Mouse (Mus musculus) Patski (cell line): ENCODE measurements around the gene B3gat2. TPM values are rescaled to one million over a fixed set of nuclear protein-coding genes. Genes with fewer than 3 reads are reported as not detected.
A peak's percentile ranks its signal among the peaks of the same experiment; 100 is the strongest.

ENCODE experiments used
- ATAC-seq: fragments of 100-300 bp; one replicate; pipeline ENCODE4 v1.8.0; 2021
- CTCF ChIA-PET: fragments of 350-600 bp; sonication (Branson Sonifier 250); formaldehyde crosslinking; loops from one replicate; lab custom pipeline; 2022; ENCODE audit warnings: inconsistent platforms; lab: Charles Lee
- POLR2A ChIA-PET: fragments of 350-600 bp; sonication (Branson Sonifier 250); formaldehyde crosslinking; loops from one replicate; lab custom pipeline; 2022; ENCODE audit warnings: antibody characterized with exemption, inconsistent platforms; lab: Charles Lee
- DNase-seq: peaks from one replicate; pipeline ENCODE4 v3.0.0-alpha.2; 2011; ENCODE audit warnings: low read depth, low spot score
- H3K27me3 ChIP-seq: fragments of 371-371 bp; one replicate; pipeline ENCODE4 v1.5.1; 2021
- CTCF ChIP-seq: fragments of 100-300 bp; IDR thresholded peaks from one replicate; pipeline ENCODE4 v1.5.1; 2021
- in situ Hi-C: fragments of 300-500 bp; cut with MboI; formaldehyde crosslinking; loops from 3 replicates; pipeline ENCODE4 v1.11.1; 2018; ENCODE audit warnings: low pct_unique_long_range_greater_than_20kb, mixed read lengths
- polyA plus RNA-seq: library from polyadenylated mRNA; unstranded; gene quantifications from one replicate; pipeline ENCODE4 v1.2.3, GENCODE M21; 2021

B3gat2 gene
- polyA plus RNA-seq = 0.40 TPM

- POLR2A ChIA-PET = no interaction called here
- H3K27me3 ChIP-seq = peaks cover 52% of the 10 kb centered on the region
These were observed at the start of gene B3gat2 for GRCm38 (mm10) chr1:23761502-23762135. B3gat2 (plus strand) TSS chr1:23761753.

DNA sequence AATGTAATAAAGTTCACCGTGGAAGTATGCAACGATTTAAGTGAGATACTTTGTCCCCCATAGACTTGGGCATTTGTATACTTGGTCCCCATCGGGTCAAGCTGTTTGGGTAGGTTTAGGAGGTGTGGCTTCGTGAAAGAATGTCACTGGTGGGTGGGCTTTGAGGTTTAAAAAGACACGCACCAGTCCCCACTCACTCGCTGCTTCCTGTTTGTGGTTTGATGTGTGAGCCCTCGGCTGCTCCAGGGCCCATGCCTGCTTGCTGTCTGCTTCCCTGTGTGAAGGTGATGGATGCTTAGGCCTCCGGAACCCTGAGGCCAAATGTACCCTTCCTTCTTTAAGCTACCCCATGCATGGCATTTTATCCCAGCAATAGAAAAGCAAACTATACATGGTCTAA, 41.2 kb upstream of the B3gat2 start:
- DNase-seq (no peak), ATAC-seq (no peak)
- no peak for TF ChIP-seq CTCF
- CTCF ChIA-PET = no interaction called here
- POLR2A ChIA-PET = no interaction called here
- in situ Hi-C loops = no loop called here
- peaks cover 13% of the 10 kb centered on the region for H3K27me3 ChIP-seq

More at GRCm38 (mm10) chr1:23761502-23762135, at the start of gene B3gat2:
- DNase-seq (no peak), ATAC-seq (peak; percentile 1)
- CTCF ChIA-PET = no interaction called here
- in situ Hi-C loops = no loop called here
- TF ChIP-seq CTCF = no peak

DNA sequence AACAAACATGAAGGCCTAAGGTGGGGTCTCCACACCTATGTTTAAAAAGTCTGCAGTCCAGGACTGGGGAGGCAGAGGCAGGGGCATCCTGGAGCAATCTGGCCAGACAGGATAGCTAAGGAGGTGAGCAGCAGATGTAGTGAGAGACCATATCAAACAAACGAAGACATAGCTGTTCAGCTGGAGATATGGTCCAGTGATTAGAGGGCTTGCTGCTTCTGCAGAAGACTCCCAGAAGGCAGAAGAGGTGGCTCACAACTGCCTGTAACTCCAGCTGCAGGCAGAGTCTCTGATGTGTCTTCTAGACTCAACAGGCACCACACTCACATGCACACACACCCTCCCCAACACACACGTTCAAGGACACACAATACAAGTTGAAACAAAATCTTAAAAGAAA, 40.5 kb upstream of the B3gat2 start:
- H3K27me3 ChIP-seq = peaks cover 13% of the 10 kb centered on the region
- DNase-seq = no peak
- POLR2A ChIA-PET = no interaction called here
- TF ChIP-seq CTCF = no peak
- CTCF ChIA-PET = no interaction called here
- no peak for ATAC-seq
- in situ Hi-C loops = no loop called here

DNA sequence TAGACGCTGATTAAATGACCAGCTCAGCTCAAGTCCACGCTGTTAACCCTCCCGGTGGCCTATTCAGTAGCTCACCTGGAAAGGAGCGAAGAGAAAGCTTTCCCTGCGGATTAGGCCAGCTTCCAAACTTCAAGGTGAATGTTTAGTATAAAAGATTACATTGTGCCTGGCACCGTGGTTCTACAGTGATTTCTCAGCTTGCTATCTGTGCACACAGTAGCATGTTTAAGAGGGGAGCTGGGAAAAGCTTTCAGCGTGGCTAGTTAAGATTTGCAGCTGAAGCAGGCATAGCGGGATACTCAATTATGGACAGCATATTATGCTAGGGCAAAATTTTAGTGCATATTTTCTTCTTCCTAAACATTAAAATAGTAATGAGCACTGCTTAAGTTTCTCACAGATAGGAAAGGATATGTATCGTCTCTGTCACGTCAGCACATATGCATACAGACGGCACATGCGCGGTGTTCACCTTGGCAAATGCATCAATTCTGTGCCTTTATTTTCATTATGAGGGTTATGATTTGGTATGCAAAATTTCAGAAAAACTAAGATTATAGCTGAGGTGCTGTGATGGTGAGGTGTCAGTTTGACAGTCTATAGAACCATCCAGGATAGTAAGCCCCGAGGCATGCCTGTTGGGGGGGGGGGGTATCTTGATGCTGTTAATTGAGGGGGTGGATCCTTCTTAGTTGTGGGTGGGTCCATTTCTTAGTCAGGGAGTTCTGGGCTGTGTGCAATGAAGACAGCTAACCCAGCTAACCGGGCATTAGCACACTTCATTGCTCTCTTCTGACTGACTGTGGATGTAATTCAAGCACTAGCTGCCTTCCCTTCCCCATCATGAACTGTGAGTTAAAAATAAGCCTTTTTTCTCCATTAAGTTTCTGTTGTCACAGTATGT, 38.8 kb upstream of the B3gat2 start:
- POLR2A ChIA-PET = interaction anchor here (1.3 kb wide), 1 partner anchor 8 kb away, joined by 3 read pairs; no protein-coding TSS in a partner anchor
- no peak for ATAC-seq
- no peak for DNase-seq
- H3K27me3 ChIP-seq = peaks cover 13% of the 10 kb centered on the region
- no peak for TF ChIP-seq CTCF
- CTCF ChIA-PET = no interaction called here
- in situ Hi-C loops = no loop called here

DNA sequence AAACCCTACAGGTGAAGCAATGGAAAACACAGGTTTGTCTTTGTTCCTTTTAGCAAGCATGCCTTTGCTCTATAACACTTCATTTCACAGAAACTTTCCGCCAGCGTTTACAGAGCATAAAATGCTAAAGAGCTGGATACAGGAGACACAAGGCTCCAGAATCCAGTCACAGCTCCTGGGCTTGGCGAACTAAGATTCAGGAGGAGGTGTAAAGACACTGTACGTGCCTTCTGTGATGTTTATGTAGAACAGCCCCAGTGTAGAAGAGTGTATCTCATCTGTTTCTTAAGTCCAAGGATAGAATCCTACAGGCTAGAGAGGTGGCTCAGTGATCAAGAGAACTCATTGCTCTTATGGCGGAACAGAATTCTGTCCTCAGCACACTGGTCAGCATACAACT, 30.2 kb upstream of the B3gat2 start:
- no peaks in the 10 kb centered on the region for H3K27me3 ChIP-seq
- in situ Hi-C loops = no loop called here
- ATAC-seq = no peak
- POLR2A ChIA-PET = interaction anchor here (0.7 kb wide), 1 partner anchor 9 kb away, joined by 3 read pairs; no protein-coding TSS in a partner anchor
- TF ChIP-seq CTCF = no peak
- DNase-seq = no peak
- CTCF ChIA-PET = interaction anchor here (1.2 kb wide), 1 partner anchor 12 kb away, joined by 4 read pairs; no protein-coding TSS in a partner anchor

GRCm38 (mm10) chr1:23750864-23751532, 10.6 kb upstream of the B3gat2 start:
- DNase-seq (no peak), ATAC-seq (no peak)
- CTCF ChIA-PET = no interaction called here
- H3K27me3 ChIP-seq = peaks cover 27% of the 10 kb centered on the region
- in situ Hi-C loops = no loop called here
- POLR2A ChIA-PET = no interaction called here
- TF ChIP-seq CTCF = no peak

GRCm38 (mm10) chr1:23753091-23753490, 8.5 kb upstream of the B3gat2 start:
- DNase-seq = no peak
- CTCF ChIA-PET = no interaction called here
- in situ Hi-C loops = no loop called here
- TF ChIP-seq CTCF = no peak
- peaks cover 36% of the 10 kb centered on the region for H3K27me3 ChIP-seq
- no peak for ATAC-seq
- POLR2A ChIA-PET = no interaction called here

DNA sequence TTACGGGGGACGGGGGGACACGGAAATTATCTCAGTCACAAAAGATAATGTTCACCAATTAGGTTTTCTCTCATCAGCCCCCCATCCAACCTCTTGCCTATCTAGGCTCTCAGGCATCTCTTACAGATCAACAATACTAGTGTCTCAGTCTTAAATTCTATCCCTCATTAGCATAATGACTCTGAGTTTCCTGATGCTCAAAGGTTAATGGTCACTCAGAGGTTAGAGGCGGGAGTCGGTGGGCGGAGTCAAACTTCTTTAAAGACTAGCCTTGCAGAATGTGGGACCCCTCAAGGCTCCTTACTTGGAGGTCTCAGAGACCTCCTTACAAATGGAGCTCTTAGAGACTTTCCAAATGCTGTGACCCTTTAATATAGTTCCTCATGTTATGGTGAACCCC, 8.0 kb upstream of the B3gat2 start:
- in situ Hi-C loops = no loop called here
- peaks cover 41% of the 10 kb centered on the region for H3K27me3 ChIP-seq
- ATAC-seq (no peak), DNase-seq (no peak)
- CTCF ChIA-PET = no interaction called here
- POLR2A ChIA-PET = no interaction called here
- TF ChIP-seq CTCF = no peak

DNA sequence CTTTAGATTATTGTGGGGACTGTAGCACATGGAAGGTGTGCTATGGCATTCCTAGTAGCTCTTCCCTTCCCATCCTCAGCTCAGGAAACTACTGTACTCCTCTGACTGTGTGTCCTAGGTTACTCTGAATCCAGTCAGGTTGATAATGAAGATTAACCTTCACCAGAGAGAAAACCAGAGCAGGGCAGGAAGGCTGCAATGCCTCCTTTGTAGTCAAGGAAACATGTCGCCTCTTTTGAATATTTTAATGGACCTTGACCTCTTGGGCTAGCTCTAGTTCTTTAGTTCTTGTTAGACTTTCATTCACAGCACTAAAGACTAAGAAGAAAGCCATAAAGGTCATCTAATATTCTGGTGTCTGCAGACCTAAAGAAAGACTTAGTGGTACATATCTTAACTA, 7.2 kb upstream of the B3gat2 start:
- DNase-seq (no peak), ATAC-seq (no peak)
- TF ChIP-seq CTCF = no peak
- CTCF ChIA-PET = interaction anchor here (0.9 kb wide), 1 partner anchor 8 kb away, joined by 3 read pairs; no protein-coding TSS in a partner anchor
- in situ Hi-C loops = no loop called here
- POLR2A ChIA-PET = no interaction called here
- H3K27me3 ChIP-seq = peaks cover 43% of the 10 kb centered on the region

GRCm38 (mm10) chr1:23754967-23755366, 6.6 kb upstream of the B3gat2 start:
- ATAC-seq (no peak), DNase-seq (no peak)
- in situ Hi-C loops = no loop called here
- ChIA-PET CTCF (interaction anchor here (0.9 kb wide), 1 partner anchor 8 kb away, joined by 3 read pairs; no protein-coding TSS in a partner anchor), POLR2A (no interaction called here)
- H3K27me3 ChIP-seq = peaks cover 41% of the 10 kb centered on the region
- no peak for TF ChIP-seq CTCF
